Mouse (Mus musculus) ovary, adult 2 months (tissue): ENCODE data around the gene Arhgef9. TPM values are rescaled to one million over a fixed set of nuclear protein-coding genes. Genes with fewer than 3 reads are reported as not detected.

ENCODE experiments used
- polyA plus RNA-seq: library from polyadenylated mRNA; depleted of rRNA; stranded (reverse); fragments of >200 nt; gene quantifications from 2 replicates; pipeline ENCODE4 v1.2.3, GENCODE M21; 2012; rRNA removed

The Arhgef9 gene
- 2.7 and 2.9 TPM in 2 replicates for polyA plus RNA-seq

DNA sequence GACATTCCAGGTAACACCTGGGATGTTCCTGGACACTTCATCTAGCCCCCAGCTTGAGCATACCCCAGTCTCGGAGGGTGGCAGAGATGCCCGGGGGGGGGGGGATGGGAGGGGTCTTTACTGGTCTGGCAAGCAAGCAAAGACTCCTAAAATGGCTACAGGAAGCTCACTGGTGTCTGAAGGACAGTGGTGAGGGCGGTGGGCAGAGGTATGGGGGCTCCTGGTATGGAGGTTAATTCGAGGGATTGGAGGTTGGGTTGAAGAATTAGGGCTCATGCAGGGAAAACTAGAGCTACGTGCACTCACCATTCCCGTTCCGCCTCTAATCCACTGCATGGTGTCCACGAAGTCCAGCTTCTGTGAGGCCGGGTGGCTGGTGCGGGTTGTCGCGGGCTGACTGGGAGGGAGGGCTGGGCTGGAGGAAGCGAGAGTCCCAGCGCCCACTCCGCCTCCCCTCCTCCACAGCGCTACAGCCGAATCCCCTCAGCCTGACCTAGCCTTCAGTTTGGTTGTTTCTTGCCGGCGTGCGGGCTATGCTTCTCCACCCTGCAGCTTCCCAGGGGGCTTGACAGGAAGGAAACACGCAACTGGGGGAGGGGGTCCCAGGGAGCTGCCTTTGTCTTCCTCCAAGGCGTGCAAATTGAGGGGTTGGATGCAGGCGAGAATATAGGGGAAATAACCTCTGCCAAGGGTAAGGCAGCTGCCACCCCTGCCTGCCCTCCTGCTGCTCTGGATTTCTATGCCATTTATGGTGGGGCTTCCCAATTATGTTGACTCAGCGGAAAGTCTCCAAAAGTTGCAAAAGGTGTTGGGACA, at the start of gene Arhgef9:
Gene Arhgef9 (minus strand): TSS at position 753 of the 816 bp plus-strand sequence.

DNA sequence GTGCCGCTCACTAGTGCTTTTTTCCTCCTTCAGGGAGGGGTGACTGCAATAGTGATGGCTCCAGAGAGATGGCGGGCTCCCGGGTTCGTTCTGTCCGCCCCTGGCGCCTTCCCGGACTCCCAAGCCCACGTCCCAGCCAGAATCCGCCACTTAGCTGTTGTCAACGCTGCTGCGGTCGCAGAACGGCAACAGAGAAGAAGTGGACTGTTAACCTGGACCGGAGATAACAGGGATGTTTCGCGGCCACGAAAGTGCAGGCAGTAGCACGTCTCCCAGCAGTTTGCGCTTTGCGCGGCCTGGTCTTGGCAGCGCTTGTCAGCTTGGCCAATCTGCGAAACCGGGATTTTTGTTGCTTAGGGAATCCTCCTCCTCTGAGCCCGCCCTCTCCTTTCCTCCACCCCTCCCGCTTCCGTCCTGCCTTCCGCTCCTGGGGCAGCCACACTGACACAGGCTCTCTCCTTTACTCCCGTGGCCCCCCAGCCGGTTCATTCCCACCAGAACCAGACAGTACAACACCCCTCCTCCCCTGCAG, 170.2 kb downstream of the Arhgef9 start, which contains the start of gene Spin4:
Gene Spin4 (minus strand): TSS at position 322 of the 532 bp plus-strand sequence.

Other genes with a start within 250 kb of the Arhgef9 start
- gene Spin4, start 170.2 kb downstream of the Arhgef9 start, polyA plus RNA-seq: 1.4 and 2.2 TPM in 2 replicates
- gene Amer1, start 248.0 kb upstream of the Arhgef9 start, polyA plus RNA-seq: 2.9 and 3.5 TPM in 2 replicates